Mouse (Mus musculus): ENCODE results near the gene Taf1c. TPM values are rescaled to one million over a fixed set of nuclear protein-coding genes. Genes with fewer than 3 reads are reported as not detected.

The Taf1c gene
- polyA plus RNA-seq, 1 experiment from 2014 or later, result 5.7 TPM

DNA sequence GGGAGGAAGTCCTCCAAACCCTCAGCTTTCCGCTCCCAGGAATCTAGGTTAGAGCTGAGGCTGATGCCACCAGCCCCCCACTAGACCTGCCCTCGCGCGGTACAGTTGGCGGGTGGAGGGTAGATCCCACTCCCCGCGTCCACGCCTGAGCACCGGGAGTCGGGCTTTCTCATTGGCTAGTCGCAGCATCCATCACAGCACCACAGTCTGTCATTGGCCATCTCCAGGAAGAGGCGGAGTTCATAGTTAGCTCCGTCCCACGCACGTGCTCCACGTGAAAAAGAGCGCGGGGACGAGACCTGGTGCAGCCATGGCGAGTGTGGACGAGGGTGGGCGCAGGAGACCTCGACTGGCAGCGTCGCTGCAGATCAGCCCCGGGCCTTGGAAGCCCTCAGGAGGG lies 7.4 kb upstream of the Taf1c start, which contains the start of gene Adad2:
TSS of gene Adad2 (plus strand) at position 277 of the 400 bp plus-strand sequence.
- Histone ChIP-seq H3K4me1 (ENCODE audit: insufficient read depth, low read depth, low read length) (no peaks in the 10 kb centered on the region), H3K9me3 (ENCODE audit: low read length) (no peaks in the 10 kb centered on the region), H3K4me2 (replicated peaks; ENCODE audit: low read depth, low read length) (no peak within 1 kb of the TSS), H3K36me3 (ENCODE audit: insufficient read depth, low read length) (no peaks in the 10 kb centered on the region), H3K27ac (ENCODE audit: low read length) (no peak within 1 kb of the TSS), H3K27me3 (replicated peaks; ENCODE audit: insufficient read depth, low read length) (no peaks in the 10 kb centered on the region), H3K9ac (replicated peaks; ENCODE audit: low read depth) (no peak within 1 kb of the TSS), H3K4me3 (ENCODE audit: low read depth, low read length) (no peak within 1 kb of the TSS)
- 80% methylated on average over 26 of the region's 26 CpGs for WGBS
- no peak for ATAC-seq
- no peak for DNase-seq (ENCODE audit: low spot score)
- TF ChIP-seq CTCF (IDR thresholded peaks at IDR 0.05), result no peak
- TF ChIP-seq EP300 (IDR thresholded peaks at IDR 0.05), result no peak

DNA sequence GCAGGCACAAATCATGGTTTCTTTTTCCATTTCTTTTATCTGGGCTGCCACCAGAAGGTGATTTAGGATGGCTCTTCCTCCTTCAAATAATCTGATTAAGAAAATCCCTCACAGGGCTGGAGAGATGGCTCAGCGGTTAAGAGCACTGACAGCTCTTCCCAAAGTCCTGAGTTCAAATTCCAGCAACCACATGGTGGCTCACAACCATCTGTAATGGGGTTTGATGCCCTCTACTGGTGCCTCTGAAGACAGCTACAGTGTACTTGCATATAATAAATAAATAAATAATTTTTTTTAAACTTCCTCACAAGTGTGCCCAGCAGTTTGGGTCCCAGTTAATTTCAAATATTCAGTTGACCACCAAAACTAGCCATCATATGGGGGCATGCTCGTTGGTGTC lies 1.2 kb upstream of the Taf1c start:
- H3K4me2 ChIP-seq (replicated peaks; ENCODE audit: low read depth, low read length), result no peak overlapping the region
- peaks cover 4% of the 10 kb centered on the region; the same call in 1 of the 2 replicates for H3K36me3 ChIP-seq (ENCODE audit: insufficient read depth, low read length)
- ATAC-seq (no peak), DNase-seq (ENCODE audit: low spot score) (peak; percentile 41)
- H3K4me3 ChIP-seq (ENCODE audit: low read depth, low read length), result no peak overlapping the region
- no peak for TF ChIP-seq EP300 (IDR thresholded peaks at IDR 0.05)
- TF ChIP-seq CTCF (IDR thresholded peaks at IDR 0.05), result peak; percentile 44
- WGBS, result 82% methylated on average over 2 of the region's 2 CpGs
- peaks cover 6% of the 10 kb centered on the region; the same call in 1 of the 2 replicates for H3K4me1 ChIP-seq (ENCODE audit: insufficient read depth, low read depth, low read length)
- H3K9ac ChIP-seq (replicated peaks; ENCODE audit: low read depth), result no peak overlapping the region
- no peak overlapping the region for H3K27ac ChIP-seq (ENCODE audit: low read length)
- no peaks in the 10 kb centered on the region for H3K27me3 ChIP-seq (replicated peaks; ENCODE audit: insufficient read depth, low read length)
- H3K9me3 ChIP-seq (ENCODE audit: low read length), result no peaks in the 10 kb centered on the region

DNA sequence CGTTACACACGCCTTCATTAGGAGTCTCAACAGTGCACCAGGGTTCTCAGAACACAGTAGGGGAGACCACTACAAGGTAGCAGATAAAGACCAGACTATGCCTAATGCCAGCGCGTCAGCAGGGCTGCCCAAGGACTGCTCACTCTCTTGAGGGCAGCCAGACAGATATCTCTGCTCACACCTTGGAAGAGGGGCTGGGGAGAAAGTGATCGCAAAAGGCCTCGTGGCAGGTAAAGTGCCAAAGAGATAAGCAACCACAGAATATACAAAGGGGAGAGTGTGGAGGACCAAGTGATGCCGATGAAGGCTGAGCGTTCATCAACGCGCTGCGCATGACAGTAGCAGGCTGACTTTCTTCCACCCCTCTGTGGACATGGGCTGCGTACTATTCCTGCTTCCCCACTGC lies 621 bp downstream of the Taf1c start:
- Histone ChIP-seq H3K9me3 (ENCODE audit: low read length) (no peaks in the 10 kb centered on the region), H3K4me1 (ENCODE audit: insufficient read depth, low read depth, low read length) (peaks cover 6% of the 10 kb centered on the region; the same call in 1 of the 2 replicates), H3K27ac (ENCODE audit: low read length) (peak overlapping the region; percentile 73; the same call in 1 of the 2 replicates), H3K4me3 (ENCODE audit: low read depth, low read length) (peak overlapping the region; percentile 73), H3K36me3 (ENCODE audit: insufficient read depth, low read length) (peaks cover 17% of the 10 kb centered on the region), H3K4me2 (replicated peaks; ENCODE audit: low read depth, low read length) (peak overlapping the region; percentile 76), H3K9ac (replicated peaks; ENCODE audit: low read depth) (peak overlapping the region; percentile 70), H3K27me3 (replicated peaks; ENCODE audit: insufficient read depth, low read length) (no peaks in the 10 kb centered on the region)
- ATAC-seq (0 out of 2 replicates have a peak, but pooled peaks have one; percentile 37), DNase-seq (ENCODE audit: low spot score) (no peak)
- TF ChIP-seq CTCF (IDR thresholded peaks at IDR 0.05) (no peak), EP300 (IDR thresholded peaks at IDR 0.05) (no peak)
- 25% methylated on average over 12 of the region's 12 CpGs for WGBS

DNA sequence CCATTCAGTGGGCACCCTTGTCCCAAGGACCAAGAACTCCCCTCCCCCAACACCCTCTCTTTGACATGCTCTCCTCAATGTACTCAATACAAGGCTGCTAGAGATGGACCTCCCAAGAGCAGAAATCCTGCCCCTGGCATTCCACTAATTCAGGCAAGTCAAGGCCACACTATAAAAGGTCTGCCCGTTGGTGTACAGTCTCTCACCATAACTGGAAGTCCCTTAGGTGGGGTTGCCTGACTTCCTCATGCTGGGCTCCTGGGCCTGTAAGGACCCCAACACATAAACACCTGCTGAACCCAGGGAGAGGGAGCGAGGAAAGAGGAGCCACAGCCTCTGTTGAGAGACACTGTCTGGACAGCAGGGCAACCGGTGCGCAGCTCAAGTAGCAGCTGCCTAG lies 1.3 kb downstream of the Taf1c start:
- Histone ChIP-seq H3K36me3 (ENCODE audit: insufficient read depth, low read length) (peaks cover 23% of the 10 kb centered on the region), H3K9me3 (ENCODE audit: low read length) (no peaks in the 10 kb centered on the region), H3K4me2 (replicated peaks; ENCODE audit: low read depth, low read length) (no peak overlapping the region), H3K27ac (ENCODE audit: low read length) (no peak overlapping the region), H3K4me1 (ENCODE audit: insufficient read depth, low read depth, low read length) (peaks cover 6% of the 10 kb centered on the region; the same call in 1 of the 2 replicates), H3K9ac (replicated peaks; ENCODE audit: low read depth) (peak overlapping the region; percentile 70; the same call in 1 of the 2 replicates), H3K4me3 (ENCODE audit: low read depth, low read length) (no peak overlapping the region), H3K27me3 (replicated peaks; ENCODE audit: insufficient read depth, low read length) (no peaks in the 10 kb centered on the region)
- ATAC-seq, result no peak
- TF ChIP-seq CTCF (IDR thresholded peaks at IDR 0.05), result no peak
- no peak for TF ChIP-seq EP300 (IDR thresholded peaks at IDR 0.05)
- no peak for DNase-seq (ENCODE audit: low spot score)
- WGBS, result 93% methylated on average over 4 of the region's 4 CpGs

DNA sequence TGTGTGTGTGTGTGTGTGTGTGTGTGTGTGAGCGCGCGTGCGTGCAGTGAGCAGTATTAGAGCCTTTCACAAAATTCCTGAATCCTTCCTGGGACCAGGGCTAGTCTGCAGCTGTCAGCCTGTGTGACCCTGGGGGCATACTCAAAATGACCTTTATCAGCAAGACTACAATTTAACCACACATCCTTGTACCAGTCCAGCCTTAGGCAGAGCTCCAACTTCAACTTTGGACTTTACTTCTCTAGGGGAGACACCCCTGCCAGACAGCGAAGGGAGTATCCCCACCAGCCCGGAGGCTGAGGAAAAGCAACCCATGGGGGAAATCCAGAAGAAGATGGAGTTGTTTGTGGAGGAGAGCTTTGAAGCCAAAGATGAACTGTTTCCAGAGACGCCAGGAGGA lies 13.6 kb downstream of the Taf1c start:
- H3K9me3 ChIP-seq (ENCODE audit: low read length), result no peaks in the 10 kb centered on the region
- no peaks in the 10 kb centered on the region for H3K27me3 ChIP-seq (replicated peaks; ENCODE audit: insufficient read depth, low read length)
- TF ChIP-seq EP300 (IDR thresholded peaks at IDR 0.05) (no peak), CTCF (IDR thresholded peaks at IDR 0.05) (no peak)
- 87% methylated on average over 7 of the region's 7 CpGs for WGBS
- ATAC-seq, result no peak
- no peaks in the 10 kb centered on the region for H3K4me1 ChIP-seq (ENCODE audit: insufficient read depth, low read depth, low read length)
- H3K27ac ChIP-seq (ENCODE audit: low read length), result no peak overlapping the region
- H3K9ac ChIP-seq (replicated peaks; ENCODE audit: low read depth), result no peak overlapping the region
- no peak overlapping the region for H3K4me2 ChIP-seq (replicated peaks; ENCODE audit: low read depth, low read length)
- H3K4me3 ChIP-seq (ENCODE audit: low read depth, low read length), result no peak overlapping the region
- H3K36me3 ChIP-seq (ENCODE audit: insufficient read depth, low read length), result no peaks in the 10 kb centered on the region
- no peak for DNase-seq (ENCODE audit: low spot score)

DNA sequence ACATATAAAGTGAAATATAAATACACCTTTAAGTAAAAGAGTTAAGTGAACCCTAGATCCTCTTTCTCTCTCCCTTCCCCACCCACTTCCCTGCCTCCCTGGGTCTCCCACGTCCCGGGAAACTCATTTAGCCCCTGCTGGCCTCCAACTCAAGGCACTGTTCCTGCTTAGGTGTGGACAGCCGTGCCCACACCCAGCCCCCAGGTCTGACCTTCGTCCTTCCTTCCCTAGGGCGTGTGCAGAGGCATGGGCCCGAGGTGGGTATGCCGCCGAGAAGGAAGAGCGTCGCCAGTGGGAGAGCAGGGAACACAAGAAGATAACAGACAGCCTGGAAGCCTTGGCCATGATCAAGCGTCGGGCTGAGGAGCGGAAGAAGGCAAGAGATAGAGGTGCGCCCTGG lies 14.7 kb downstream of the Taf1c start:
- WGBS, result 65% methylated on average over 14 of the region's 14 CpGs
- Histone ChIP-seq H3K9me3 (ENCODE audit: low read length) (no peaks in the 10 kb centered on the region), H3K4me2 (replicated peaks; ENCODE audit: low read depth, low read length) (no peak overlapping the region), H3K27ac (ENCODE audit: low read length) (no peak overlapping the region), H3K36me3 (ENCODE audit: insufficient read depth, low read length) (no peaks in the 10 kb centered on the region), H3K27me3 (replicated peaks; ENCODE audit: insufficient read depth, low read length) (no peaks in the 10 kb centered on the region), H3K9ac (replicated peaks; ENCODE audit: low read depth) (no peak overlapping the region), H3K4me3 (ENCODE audit: low read depth, low read length) (no peak overlapping the region), H3K4me1 (ENCODE audit: insufficient read depth, low read depth, low read length) (no peaks in the 10 kb centered on the region)
- DNase-seq (ENCODE audit: low spot score), result no peak
- TF ChIP-seq CTCF (IDR thresholded peaks at IDR 0.05) (no peak), EP300 (IDR thresholded peaks at IDR 0.05) (no peak)
- no peak for ATAC-seq

DNA sequence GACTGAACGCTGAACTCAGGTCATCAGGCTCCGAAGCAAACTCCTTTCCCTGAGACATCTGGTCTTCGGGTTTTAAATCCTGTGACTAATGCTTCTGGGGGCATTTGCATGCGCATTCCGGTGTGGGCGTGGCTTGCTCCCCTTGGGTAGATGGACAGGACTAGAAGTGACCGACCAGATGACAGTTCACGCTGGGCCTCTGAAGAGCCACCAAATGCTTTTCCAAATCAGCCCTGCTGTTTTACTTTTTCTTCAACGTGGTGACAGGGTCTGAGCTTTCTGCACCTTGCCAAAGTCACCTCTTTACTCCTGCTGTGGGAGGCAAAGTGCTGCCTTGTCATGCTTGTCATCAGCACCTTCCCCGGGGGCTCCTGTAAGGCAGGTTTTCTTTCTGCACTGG lies 16.2 kb downstream of the Taf1c start:
- no peak overlapping the region for H3K4me3 ChIP-seq (ENCODE audit: low read depth, low read length)
- H3K27ac ChIP-seq (ENCODE audit: low read length), result no peak overlapping the region
- 22% methylated on average over 10 of the region's 10 CpGs for WGBS
- TF ChIP-seq CTCF (IDR thresholded peaks at IDR 0.05), result no peak
- TF ChIP-seq EP300 (IDR thresholded peaks at IDR 0.05), result no peak
- H3K27me3 ChIP-seq (replicated peaks; ENCODE audit: insufficient read depth, low read length), result no peaks in the 10 kb centered on the region
- H3K4me2 ChIP-seq (replicated peaks; ENCODE audit: low read depth, low read length), result no peak overlapping the region
- H3K9me3 ChIP-seq (ENCODE audit: low read length), result no peaks in the 10 kb centered on the region
- H3K36me3 ChIP-seq (ENCODE audit: insufficient read depth, low read length), result no peaks in the 10 kb centered on the region
- ATAC-seq, result no peak
- H3K4me1 ChIP-seq (ENCODE audit: insufficient read depth, low read depth, low read length), result no peaks in the 10 kb centered on the region
- H3K9ac ChIP-seq (replicated peaks; ENCODE audit: low read depth), result no peak overlapping the region
- DNase-seq (ENCODE audit: low spot score), result no peak
